Mouse (Mus musculus) gonadal fat pad, adult 2 months (tissue): ENCODE measurements around the gene Pef1. TPM values are rescaled to one million over a fixed set of nuclear protein-coding genes. Genes with fewer than 3 reads are reported as not detected.

Source experiments
- DNase-seq: peaks from one replicate; pipeline ENCODE4 v3.0.0-alpha.2; 2012; ENCODE audit warnings: low read depth
- polyA plus RNA-seq: library from polyadenylated mRNA; depleted of rRNA; stranded (reverse); fragments of >200 nt; gene quantifications from 2 replicates; pipeline ENCODE4 v1.2.3, GENCODE M21; 2012

Pef1 gene
- polyA plus RNA-seq, 1 experiment, result 199 TPM

GRCm38 (mm10) chr4:130138441-130139213 is 36.3 kb downstream of the Pef1 start:
- no peak for DNase-seq

GRCm38 (mm10) chr4:130139214-130139492 is 36.8 kb downstream of the Pef1 start, which contains the start of gene Hcrtr1:
TSS of gene Hcrtr1 (minus strand) at chr4:130139359.
- DNase-seq, result no peak

DNA sequence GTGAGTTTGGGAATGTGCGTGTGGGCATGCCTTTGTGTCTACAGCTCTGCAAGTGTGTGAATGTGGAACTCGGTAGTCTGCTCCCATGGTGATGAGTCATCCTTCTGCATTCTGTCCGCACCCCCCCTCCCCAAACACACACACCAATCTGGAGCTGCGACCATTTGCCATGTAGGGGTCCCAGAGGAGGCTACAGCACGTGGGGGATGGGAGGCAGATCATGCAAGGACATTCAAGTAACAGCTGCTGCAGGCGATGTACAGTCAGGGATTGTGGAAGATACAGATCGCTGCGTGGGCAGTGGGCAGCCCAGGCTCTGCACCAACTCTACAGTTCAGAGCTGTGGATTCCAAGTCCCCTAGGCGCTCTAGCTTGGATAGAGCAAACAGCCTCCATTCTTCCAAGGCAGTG is 38.6 kb downstream of the Pef1 start:
- DNase-seq, result no peak

- no peak for DNase-seq
These were observed 39.4 kb downstream of the Pef1 start for GRCm38 (mm10) chr4:130141786-130142185.

DNA sequence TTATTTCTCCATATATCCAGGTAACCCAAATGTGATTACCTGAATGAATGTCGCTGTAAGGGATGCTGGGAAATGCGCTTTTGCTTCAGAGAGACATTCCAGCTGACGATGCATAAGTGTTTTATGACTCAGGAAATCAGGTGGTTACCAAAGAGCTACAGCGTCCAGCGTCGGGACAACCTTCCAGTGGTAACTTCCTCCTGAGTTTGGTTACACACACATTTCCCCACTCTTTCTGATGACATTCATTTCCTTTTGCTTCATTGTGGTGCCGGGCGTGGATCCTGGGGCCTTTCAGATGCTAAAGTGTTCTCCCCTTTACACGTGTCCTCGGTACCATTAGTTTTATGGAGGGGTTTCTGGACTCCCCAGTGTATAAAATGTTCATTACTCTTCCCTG is 46.0 kb downstream of the Pef1 start:
- DNase-seq, result no peak

DNA sequence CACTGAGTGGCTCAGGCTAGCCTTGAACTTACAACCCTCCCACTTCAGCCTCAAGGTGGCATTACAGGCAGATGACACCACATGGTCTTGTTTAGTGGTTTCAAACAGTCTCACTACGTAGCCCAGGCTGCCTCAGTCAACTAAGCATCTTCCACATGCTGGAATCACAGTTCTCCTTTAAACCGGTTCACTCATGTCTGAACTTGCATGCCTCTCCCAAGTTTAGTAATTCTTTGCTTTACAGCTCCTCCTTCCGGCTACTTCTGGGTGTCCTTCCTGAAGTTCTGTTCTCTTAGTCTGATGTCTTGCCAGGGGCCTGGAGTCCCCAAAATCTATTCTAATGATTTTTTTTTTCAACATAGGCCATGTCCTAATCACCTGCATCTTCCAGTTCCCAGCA is 51.9 kb downstream of the Pef1 start:
- DNase-seq, result no peak

DNA sequence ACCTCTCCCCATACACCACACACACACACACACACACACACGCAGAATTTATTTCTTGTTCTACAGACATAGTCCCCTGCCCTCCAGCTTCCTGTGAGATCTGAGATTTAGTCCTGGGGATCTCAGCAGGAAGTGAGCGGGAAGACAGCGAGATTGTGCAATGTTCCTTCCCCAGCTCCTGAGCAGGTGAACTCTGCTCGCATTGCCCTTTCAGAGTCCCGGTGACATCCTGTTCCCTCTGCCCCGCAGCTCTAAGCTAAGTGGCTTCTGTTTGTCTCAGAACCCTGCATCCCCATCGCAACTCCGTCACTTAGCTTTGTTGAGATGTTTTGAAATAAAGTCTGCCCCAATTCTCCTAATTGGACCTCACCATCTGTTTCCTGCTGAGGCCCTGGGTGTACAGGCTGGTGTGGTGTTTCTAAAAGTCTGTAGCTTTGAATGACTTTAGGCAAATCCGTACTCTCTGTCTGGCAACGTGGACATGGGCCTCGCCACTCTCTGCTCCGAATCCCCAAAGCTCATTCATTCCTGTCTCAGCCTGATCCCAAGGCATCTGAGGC is 54.5 kb downstream of the Pef1 start:
- DNase-seq, result no peak

GRCm38 (mm10) chr4:130161349-130161748 is 59.0 kb downstream of the Pef1 start:
- DNase-seq, result no peak

DNA sequence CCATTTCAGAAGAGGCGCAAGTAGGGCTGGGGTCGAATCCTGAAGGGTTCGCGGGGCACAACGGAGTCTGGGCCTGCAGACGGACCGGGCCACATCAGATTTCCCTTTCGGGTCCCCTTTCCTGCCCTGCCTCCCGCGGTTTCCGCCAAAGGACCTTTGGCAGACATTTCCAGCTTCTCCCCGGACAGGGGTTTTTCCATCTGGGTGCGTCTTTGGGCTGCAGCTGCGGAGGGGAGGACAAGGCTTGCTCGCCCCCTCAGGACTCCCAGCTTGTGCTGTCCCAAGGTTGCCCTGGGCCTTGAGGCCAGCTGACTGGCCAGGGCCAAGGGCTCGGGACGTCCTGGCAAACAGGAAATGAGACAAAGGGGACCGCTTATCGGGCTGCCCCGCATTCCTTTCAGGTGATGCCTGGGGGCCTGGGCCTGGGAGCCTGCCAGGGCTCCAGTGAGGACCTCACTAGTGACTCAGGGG is 61.1 kb downstream of the Pef1 start:
- no peak for DNase-seq

- DNase-seq, result no peak
These were observed 61.8 kb downstream of the Pef1 start for GRCm38 (mm10) chr4:130164121-130164520.

- no peak for DNase-seq
These were observed 63.7 kb downstream of the Pef1 start for GRCm38 (mm10) chr4:130166061-130166460.

GRCm38 (mm10) chr4:130166592-130166991 is 64.2 kb downstream of the Pef1 start:
- DNase-seq, result no peak

DNA sequence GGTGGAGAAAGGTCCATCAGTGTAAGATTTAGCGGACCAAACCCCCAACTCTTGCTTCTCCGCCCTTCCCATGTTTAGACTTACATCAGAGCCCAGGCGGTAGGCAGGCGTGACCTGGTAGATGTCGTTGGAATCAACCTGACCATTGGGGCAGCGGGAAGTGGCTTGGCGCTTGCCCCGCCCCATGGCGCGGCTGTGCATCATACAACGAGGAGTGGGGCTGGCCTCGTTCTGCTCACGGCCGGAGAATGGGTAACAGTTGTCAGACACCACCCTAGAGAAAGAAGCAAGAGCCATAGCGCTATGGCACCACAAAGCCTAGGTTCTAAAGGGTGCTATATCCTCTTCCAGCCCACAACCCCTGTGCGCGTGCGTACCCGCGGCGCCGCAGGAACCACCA is 65.0 kb downstream of the Pef1 start:
- DNase-seq, result no peak

DNA sequence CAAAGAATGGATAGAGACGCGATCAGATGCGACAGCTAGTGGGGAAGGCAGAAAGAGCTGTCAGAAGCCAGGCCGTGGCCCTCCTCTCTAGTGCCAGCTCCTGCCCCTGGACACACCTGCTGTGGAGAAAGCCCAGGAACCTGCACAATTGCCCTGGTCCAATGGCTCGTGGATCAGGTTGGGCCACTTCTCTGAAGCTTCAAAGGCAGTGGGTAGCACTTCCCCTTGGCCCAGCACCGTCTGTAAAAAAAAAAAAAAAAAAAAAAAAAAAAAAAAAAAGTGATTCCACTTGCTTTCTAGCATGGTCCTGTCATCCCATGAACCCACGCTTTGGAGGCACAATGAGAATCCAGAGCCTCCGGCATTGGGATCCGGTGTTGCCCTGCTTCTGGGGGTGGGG is 65.5 kb downstream of the Pef1 start:
- no peak for DNase-seq

DNA sequence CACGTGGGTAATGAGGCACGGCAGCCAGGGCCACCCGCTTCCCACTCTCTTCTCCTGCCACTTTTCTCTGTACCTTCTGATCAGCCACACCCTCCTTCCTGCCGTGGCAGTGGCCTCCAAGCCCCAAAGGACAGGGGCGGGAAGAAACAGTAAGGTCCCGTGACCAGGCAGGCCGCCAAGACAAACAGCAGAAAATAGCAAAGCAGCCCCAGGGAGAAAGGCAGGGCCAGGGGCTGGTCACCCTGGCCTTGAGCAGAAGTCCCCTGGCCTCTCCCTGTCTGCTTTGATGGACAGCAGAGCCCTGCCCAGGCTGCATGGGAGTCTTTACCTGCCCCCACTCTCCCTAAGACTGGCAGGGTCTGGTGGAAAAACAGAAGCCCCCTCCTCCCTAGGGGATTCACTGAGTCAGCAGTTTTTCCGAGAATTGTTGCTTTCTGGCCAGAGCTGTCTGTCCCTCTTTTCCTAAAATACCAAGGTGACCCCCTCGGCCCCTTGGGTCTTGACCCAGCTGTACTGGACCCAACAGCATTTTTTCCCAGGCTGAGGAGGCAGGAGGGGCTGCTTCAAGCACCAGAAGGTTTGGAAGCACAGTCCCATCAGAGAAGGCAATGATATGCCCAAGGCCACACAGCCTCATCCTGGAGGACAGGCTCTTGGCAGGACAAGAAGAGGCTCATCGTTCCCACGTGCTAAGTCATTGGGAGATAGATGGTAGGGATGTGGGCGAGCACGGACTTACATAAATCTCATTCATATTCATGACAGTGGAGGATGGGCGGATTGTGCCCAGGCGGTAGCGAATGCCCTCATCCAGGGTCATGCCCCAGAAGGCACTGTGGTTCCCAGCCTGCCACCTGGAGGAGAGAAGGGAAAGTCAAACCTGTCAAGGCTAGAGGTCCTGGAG is 66.2 kb downstream of the Pef1 start:
- no peak for DNase-seq

DNA sequence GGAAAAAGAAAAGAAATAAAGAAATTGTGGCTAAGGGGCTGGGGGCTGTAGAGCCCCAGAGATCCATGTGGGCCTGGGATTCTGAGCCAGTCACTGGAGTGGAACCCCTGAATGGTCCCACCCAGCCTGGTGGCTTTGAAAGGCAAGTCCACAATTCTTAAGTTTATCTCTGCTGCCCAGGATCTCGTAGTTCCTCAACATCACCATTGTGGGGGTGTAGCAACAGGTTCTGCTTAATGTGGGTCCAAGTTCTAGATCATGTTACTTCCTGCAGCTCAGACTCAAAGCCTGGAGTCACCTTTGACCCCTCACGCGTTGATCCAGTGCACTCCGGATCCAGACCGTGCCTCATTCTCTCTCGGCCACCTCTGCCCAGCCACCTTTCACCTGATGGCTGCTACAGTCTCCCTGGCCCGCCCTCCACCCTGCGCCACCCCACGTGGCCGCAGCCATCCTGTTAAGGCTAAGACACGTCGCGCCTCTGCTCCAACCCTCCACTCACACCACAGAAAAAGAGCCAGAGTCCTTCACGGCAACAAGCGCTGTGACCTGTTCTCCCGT is 67.1 kb downstream of the Pef1 start:
- no peak for DNase-seq

GRCm38 (mm10) chr4:130170362-130170761 is 68.0 kb downstream of the Pef1 start:
- DNase-seq, result no peak

DNA sequence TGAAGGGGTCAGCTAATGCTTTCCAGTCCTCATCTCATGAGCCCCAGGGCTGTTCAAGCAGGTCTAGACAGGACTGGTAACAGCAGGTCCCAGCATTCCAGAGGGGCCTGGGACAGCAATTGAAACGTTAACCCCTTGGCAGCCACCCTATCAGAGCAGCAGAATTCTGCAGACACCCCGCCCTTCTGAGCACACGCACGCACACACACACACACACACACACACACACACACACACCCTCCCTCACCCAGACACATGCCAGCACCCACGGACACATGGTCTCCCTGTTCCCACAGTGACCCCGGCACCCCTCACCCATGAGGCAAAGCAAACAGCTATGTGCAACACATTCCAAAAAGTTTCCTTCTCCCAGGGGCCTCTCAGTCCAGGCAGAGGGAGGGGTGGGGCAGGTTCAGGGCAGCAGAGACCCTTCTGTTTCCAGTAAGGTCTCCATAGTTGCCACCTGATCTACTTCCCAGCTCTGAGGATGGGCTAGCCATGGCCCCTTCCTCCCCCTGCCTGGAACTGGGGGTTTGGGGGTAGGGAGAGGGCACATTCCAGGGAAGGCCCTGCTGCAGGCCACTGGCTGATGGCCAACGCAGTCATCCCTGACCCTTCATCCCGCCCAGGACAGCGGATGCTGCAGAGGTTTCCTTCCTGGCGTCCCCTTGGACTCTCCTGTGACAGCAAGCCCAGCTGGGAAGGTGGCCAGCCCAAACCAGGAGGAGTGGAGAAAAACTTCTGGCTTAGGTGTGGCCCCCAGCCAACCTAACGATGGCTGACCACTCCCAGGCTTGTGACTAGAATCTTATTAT is 69.8 kb downstream of the Pef1 start:
- DNase-seq, result no peak

GRCm38 (mm10) chr4:130173060-130173822 is 70.9 kb downstream of the Pef1 start:
- no peak for DNase-seq

- no peak for DNase-seq
These were observed 71.6 kb downstream of the Pef1 start for GRCm38 (mm10) chr4:130173911-130174311.
